Mouse (Mus musculus): ENCODE data around the gene Abcb9. TPM values are rescaled to one million over a fixed set of nuclear protein-coding genes. Genes with fewer than 3 reads are reported as not detected.
A peak's percentile ranks its signal among the peaks of the same experiment; 100 is the strongest.

Gene Abcb9
- polyA plus RNA-seq, 1 experiment, result 34.7 TPM

- no peak for DNase-seq
- H3K27ac ChIP-seq (ENCODE audit: insufficient read depth, low read length), result no peak overlapping the region
- no peak overlapping the region for H3K4me3 ChIP-seq (replicated peaks; ENCODE audit: insufficient read depth, low read depth, low read length)
- TF ChIP-seq CTCF (IDR thresholded peaks at IDR 0.05; ENCODE audit: borderline replicate concordance, insufficient read depth, low read depth, low read length) (no peak), POLR2A (IDR thresholded peaks at IDR 0.05; ENCODE audit: borderline replicate concordance, insufficient read depth, low read length) (no peak)
- peaks cover 16% of the 10 kb centered on the region for H3K4me1 ChIP-seq (ENCODE audit: control insufficient read depth, insufficient read depth, low read length)
- WGBS, result 80% methylated on average over 10 of the region's 10 CpGs
- no peaks in the 10 kb centered on the region for H3K27me3 ChIP-seq (ENCODE audit: control insufficient read depth, insufficient read depth, low read length)
These were observed 13.2 kb downstream of the Abcb9 start for GRCm38 (mm10) chr5:124082447-124082846.

GRCm38 (mm10) chr5:124079880-124080279 lies 15.7 kb downstream of the Abcb9 start:
- 89% methylated on average over 17 of the region's 17 CpGs for WGBS
- peaks cover 16% of the 10 kb centered on the region for H3K4me1 ChIP-seq (ENCODE audit: control insufficient read depth, insufficient read depth, low read length)
- no peak for TF ChIP-seq CTCF (IDR thresholded peaks at IDR 0.05; ENCODE audit: borderline replicate concordance, insufficient read depth, low read depth, low read length)
- TF ChIP-seq POLR2A (IDR thresholded peaks at IDR 0.05; ENCODE audit: borderline replicate concordance, insufficient read depth, low read length), result no peak
- no peak overlapping the region for H3K4me3 ChIP-seq (replicated peaks; ENCODE audit: insufficient read depth, low read depth, low read length)
- no peak overlapping the region for H3K27ac ChIP-seq (ENCODE audit: insufficient read depth, low read length)
- no peak for DNase-seq
- H3K27me3 ChIP-seq (ENCODE audit: control insufficient read depth, insufficient read depth, low read length), result no peaks in the 10 kb centered on the region

GRCm38 (mm10) chr5:124078794-124079416 lies 16.7 kb downstream of the Abcb9 start:
- 36% methylated on average over 9 of the region's 9 CpGs for WGBS
- TF ChIP-seq POLR2A (IDR thresholded peaks at IDR 0.05; ENCODE audit: borderline replicate concordance, insufficient read depth, low read length) (no peak), CTCF (IDR thresholded peaks at IDR 0.05; ENCODE audit: borderline replicate concordance, insufficient read depth, low read depth, low read length) (no peak)
- Histone ChIP-seq H3K27me3 (ENCODE audit: control insufficient read depth, insufficient read depth, low read length) (no peaks in the 10 kb centered on the region), H3K4me3 (replicated peaks; ENCODE audit: insufficient read depth, low read depth, low read length) (no peak overlapping the region), H3K4me1 (ENCODE audit: control insufficient read depth, insufficient read depth, low read length) (peaks cover 16% of the 10 kb centered on the region), H3K27ac (ENCODE audit: insufficient read depth, low read length) (no peak overlapping the region)
- peak; percentile 53 to 72 for DNase-seq

- no peak overlapping the region for H3K27ac ChIP-seq (ENCODE audit: insufficient read depth, low read length)
- TF ChIP-seq POLR2A (IDR thresholded peaks at IDR 0.05; ENCODE audit: borderline replicate concordance, insufficient read depth, low read length), result no peak
- no peak for TF ChIP-seq CTCF (IDR thresholded peaks at IDR 0.05; ENCODE audit: borderline replicate concordance, insufficient read depth, low read depth, low read length)
- no peak for DNase-seq
- peaks cover 16% of the 10 kb centered on the region for H3K4me1 ChIP-seq (ENCODE audit: control insufficient read depth, insufficient read depth, low read length)
- H3K4me3 ChIP-seq (replicated peaks; ENCODE audit: insufficient read depth, low read depth, low read length), result no peak overlapping the region
- 63% methylated on average over 6 of the region's 6 CpGs for WGBS
- no peaks in the 10 kb centered on the region for H3K27me3 ChIP-seq (ENCODE audit: control insufficient read depth, insufficient read depth, low read length)
These were observed 17.6 kb downstream of the Abcb9 start for GRCm38 (mm10) chr5:124077856-124078460.

- H3K27me3 ChIP-seq (ENCODE audit: control insufficient read depth, insufficient read depth, low read length), result no peaks in the 10 kb centered on the region
- H3K27ac ChIP-seq (ENCODE audit: insufficient read depth, low read length), result no peak overlapping the region
- H3K4me3 ChIP-seq (replicated peaks; ENCODE audit: insufficient read depth, low read depth, low read length), result no peak overlapping the region
- no peak for DNase-seq
- TF ChIP-seq POLR2A (IDR thresholded peaks at IDR 0.05; ENCODE audit: borderline replicate concordance, insufficient read depth, low read length), result no peak
- TF ChIP-seq CTCF (IDR thresholded peaks at IDR 0.05; ENCODE audit: borderline replicate concordance, insufficient read depth, low read depth, low read length), result no peak
- 75% methylated on average over 13 of the region's 13 CpGs for WGBS
- H3K4me1 ChIP-seq (ENCODE audit: control insufficient read depth, insufficient read depth, low read length), result peaks cover 16% of the 10 kb centered on the region
These were observed 18.4 kb downstream of the Abcb9 start for GRCm38 (mm10) chr5:124077241-124077640.

GRCm38 (mm10) chr5:124076559-124076958 lies 19.0 kb downstream of the Abcb9 start:
- no peaks in the 10 kb centered on the region for H3K27me3 ChIP-seq (ENCODE audit: control insufficient read depth, insufficient read depth, low read length)
- no peak for DNase-seq
- no peak for TF ChIP-seq POLR2A (IDR thresholded peaks at IDR 0.05; ENCODE audit: borderline replicate concordance, insufficient read depth, low read length)
- no peak for TF ChIP-seq CTCF (IDR thresholded peaks at IDR 0.05; ENCODE audit: borderline replicate concordance, insufficient read depth, low read depth, low read length)
- no peak overlapping the region for H3K27ac ChIP-seq (ENCODE audit: insufficient read depth, low read length)
- H3K4me1 ChIP-seq (ENCODE audit: control insufficient read depth, insufficient read depth, low read length), result peaks cover 21% of the 10 kb centered on the region
- no peak overlapping the region for H3K4me3 ChIP-seq (replicated peaks; ENCODE audit: insufficient read depth, low read depth, low read length)
- WGBS, result 43% methylated on average over 9 of the region's 9 CpGs

GRCm38 (mm10) chr5:124075716-124076115 lies 19.9 kb downstream of the Abcb9 start:
- TF ChIP-seq CTCF (IDR thresholded peaks at IDR 0.05; ENCODE audit: borderline replicate concordance, insufficient read depth, low read depth, low read length), result no peak
- TF ChIP-seq POLR2A (IDR thresholded peaks at IDR 0.05; ENCODE audit: borderline replicate concordance, insufficient read depth, low read length), result no peak

GRCm38 (mm10) chr5:124074845-124075307 lies 20.7 kb downstream of the Abcb9 start:
- peaks cover 21% of the 10 kb centered on the region for H3K4me1 ChIP-seq (ENCODE audit: control insufficient read depth, insufficient read depth, low read length)
- no peak overlapping the region for H3K27ac ChIP-seq (ENCODE audit: insufficient read depth, low read length)
- TF ChIP-seq CTCF (IDR thresholded peaks at IDR 0.05; ENCODE audit: borderline replicate concordance, insufficient read depth, low read depth, low read length), result no peak
- no peak for TF ChIP-seq POLR2A (IDR thresholded peaks at IDR 0.05; ENCODE audit: borderline replicate concordance, insufficient read depth, low read length)
- no peaks in the 10 kb centered on the region for H3K27me3 ChIP-seq (ENCODE audit: control insufficient read depth, insufficient read depth, low read length)
- WGBS, result 55% methylated on average over 10 of the region's 10 CpGs
- no peak overlapping the region for H3K4me3 ChIP-seq (replicated peaks; ENCODE audit: insufficient read depth, low read depth, low read length)
- DNase-seq, result no peak

More at GRCm38 (mm10) chr5:124075716-124076115, 19.9 kb downstream of the Abcb9 start:
- 79% methylated on average over 9 of the region's 9 CpGs for WGBS
- no peak for DNase-seq
- Histone ChIP-seq H3K4me3 (replicated peaks; ENCODE audit: insufficient read depth, low read depth, low read length) (no peak overlapping the region), H3K27me3 (ENCODE audit: control insufficient read depth, insufficient read depth, low read length) (no peaks in the 10 kb centered on the region), H3K4me1 (ENCODE audit: control insufficient read depth, insufficient read depth, low read length) (peaks cover 21% of the 10 kb centered on the region), H3K27ac (ENCODE audit: insufficient read depth, low read length) (no peak overlapping the region)

Data from cerebellum, adult 2 months (tissue).